Mouse (Mus musculus): ENCODE measurements around the gene Cenpo.

DNA sequence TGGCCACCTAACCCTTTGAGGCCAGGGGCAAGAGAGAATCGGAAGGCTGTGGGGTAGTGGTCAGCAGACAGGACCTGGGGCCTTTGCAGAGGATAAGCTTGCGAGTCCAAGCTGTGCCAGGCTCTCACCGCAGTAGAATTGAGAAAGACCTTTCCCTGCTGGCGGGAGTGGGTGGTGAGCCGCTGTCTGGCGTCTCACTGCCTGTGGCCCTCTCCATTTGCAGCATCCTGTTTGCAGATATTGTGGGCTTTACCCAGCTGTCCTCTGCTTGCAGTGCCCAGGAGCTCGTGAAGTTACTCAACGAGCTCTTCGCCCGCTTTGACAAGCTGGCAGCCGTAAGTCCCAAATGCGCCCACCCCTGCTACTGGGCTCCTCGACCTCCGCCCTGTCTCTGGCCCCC lies 39.5 kb downstream of the Cenpo start:
- TF ChIP-seq CTCF (IDR thresholded peaks at IDR 0.05; ENCODE audit: control insufficient read depth, insufficient read depth, low read length), result no peak
- no peak for TF ChIP-seq POLR2A (IDR thresholded peaks at IDR 0.05; ENCODE audit: borderline replicate concordance, control insufficient read depth, low read depth, low read length)
